Mouse (Mus musculus) retina, postnatal 7 days (tissue): ENCODE data around the gene Ifna16.

Experiments used
- DNase-seq: peaks from one replicate; pipeline ENCODE4 v3.0.0-alpha.2; 2012; ENCODE audit warnings: low read depth, low spot score

Gene Ifna16

GRCm38 (mm10) chr4:88676824-88677223 lies at the start of gene Ifna16:
TSS of gene Ifna16 (minus strand) at chr4:88676924.
- DNase-seq, result no peak

- no peak for DNase-seq
Measured at GRCm38 (mm10) chr4:88723497-88724090, 46.9 kb upstream of the Ifna16 start.

- DNase-seq, result peak; percentile 91
Measured at GRCm38 (mm10) chr4:88721791-88722721, 45.3 kb upstream of the Ifna16 start, which contains the start of the genes Gm26566 and Klhl9. TSS of gene Gm26566 (plus strand) at chr4:88721805. TSS of gene Klhl9 (minus strand) at chr4:88722465.

GRCm38 (mm10) chr4:88718715-88719114 lies 42.0 kb upstream of the Ifna16 start:
- DNase-seq, result no peak

DNA sequence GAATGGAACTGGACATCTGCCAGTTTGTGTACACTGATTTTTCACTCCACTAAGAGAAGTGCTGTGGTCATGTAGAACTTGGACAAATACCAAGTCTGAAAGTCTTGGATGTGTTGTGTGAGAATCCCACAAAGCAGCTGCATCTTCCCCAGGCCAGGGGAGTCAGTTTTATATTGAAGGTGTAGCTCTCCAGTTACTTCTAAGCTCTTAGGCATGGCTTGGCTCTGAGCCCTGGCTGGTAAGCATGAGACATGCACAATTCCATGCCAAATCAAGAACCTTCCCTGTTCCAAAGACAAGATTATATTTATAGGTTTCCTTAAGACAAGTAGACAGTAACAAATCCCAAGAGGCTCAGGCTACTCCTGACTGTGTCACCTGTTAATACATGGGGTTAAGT lies 38.3 kb upstream of the Ifna16 start:
- DNase-seq, result no peak

DNA sequence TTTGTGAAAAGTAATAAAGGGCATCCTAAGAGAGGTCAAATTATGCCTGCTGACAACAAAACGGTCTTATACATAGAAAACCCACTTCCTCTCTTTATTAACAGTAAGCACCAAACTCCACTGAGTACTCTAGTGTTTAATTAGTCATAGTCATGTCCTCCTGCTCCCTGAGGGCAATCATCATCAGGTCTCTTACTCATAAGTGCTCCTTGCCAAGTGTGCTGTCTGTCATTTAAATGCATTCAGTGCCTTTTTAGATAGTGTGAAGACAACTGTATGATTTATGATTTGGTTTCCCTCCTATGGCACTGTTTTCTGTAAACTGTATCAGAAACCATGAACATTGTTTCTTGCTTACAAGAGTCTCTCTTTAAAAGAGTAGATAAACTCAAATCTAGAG lies 37.6 kb upstream of the Ifna16 start:
- DNase-seq, result no peak

DNA sequence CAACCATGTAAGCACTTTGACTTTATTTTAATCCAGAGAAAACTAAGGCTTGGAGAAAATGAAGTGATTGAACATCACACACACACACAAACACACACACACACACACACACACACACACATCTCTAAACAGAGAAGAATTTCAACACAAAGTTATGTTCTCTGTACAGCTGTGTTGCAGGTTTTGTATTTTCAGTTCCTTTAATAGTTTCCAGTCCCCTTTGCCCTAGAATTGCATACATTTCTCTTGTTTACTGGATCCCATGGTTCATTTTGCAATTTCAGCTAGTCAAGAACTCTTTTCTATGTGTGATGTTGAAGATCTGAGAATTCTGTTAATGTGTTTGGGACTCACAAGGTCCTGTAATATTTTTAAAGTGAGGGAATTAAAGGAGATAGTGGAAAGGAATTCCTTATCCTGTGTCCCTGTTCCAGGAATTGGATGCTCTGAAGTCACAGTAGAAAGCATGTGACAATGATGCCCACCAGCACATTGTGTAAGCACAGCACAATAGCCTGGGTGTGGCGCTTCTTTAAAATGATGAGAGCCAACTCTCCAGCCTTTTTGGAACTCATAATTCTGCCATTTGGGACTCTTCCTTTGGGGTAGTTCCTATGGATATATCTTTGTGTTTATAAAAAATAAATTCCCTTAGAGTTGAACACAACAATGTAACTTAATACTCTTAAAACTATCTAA lies 30.6 kb upstream of the Ifna16 start:
- DNase-seq, result no peak

DNA sequence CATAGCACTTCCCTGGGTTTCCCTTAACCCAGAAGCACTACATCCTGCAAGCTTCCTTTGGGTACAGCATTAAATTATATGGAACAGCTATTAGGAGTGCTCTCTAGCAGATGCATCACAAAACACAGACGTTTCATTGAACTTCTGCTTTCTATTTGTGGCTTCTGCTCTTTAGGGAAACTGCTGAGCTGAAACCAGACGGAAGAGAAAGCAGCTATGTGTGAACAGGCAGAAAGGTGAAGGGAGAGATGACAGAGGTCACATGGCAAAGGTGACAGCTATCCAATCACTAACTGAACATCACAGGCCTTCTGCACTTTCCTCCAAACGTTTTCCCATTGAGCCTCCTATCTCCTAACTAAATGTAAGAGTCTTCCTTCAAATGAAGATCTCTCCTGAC lies 29.2 kb upstream of the Ifna16 start:
- no peak for DNase-seq

- no peak for DNase-seq
Measured at GRCm38 (mm10) chr4:88699301-88699700, 22.6 kb upstream of the Ifna16 start.

GRCm38 (mm10) chr4:88698781-88699180 lies 22.1 kb upstream of the Ifna16 start:
- no peak for DNase-seq

DNA sequence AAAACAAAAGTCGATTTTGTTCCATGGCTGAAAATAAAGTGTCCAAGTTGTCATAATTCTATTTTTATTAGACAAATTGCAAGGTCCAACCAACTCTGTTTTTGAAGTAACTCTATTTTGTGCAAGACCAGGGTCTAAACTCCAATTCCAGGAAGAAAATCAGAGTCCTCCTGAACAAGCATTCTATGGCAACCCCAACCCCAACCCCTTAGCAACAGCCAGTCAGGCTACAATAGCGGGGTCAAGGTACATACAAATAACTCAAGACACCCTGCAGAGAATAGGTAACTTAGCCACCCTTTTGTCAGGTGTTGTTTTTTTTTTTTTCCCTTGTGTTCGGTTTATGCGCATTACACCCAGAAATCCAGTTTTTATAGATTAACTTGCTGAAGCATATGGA lies 21.0 kb upstream of the Ifna16 start:
- DNase-seq, result no peak

- DNase-seq, result no peak
Measured at GRCm38 (mm10) chr4:88697108-88697507, 20.4 kb upstream of the Ifna16 start.

DNA sequence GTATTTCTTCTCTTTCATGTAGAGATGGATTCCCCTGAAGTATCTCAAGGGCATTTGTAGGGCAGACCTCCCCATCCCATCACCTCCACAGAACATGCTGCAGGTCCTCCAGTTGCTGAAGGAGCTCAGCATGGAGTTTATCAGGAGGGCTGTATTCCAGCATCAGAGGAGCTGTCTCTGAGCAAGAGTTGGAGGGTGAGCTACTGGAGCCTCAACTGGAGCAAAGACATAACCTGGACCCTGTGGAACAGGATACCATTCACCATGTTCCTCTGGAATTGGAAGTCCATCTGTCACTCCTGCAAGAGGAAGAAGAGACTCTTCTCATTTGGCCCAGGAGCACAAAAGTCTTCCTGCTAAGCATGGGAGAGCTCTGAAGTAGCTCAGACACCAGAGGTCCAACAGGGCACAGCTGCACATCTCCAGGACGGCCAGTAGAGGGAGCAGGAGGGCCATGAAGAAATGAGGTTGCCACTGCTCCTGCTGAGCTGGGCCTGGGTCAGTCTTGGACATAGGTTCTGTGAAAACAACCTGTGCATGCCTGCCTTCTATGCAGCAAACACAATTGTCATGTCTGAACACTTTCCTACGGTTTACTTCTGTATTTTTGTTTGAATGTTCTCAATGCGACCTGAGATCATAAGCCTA lies 19.6 kb upstream of the Ifna16 start:
- peak; percentile 71 for DNase-seq

- DNase-seq, result no peak
Measured at GRCm38 (mm10) chr4:88693392-88693791, 16.7 kb upstream of the Ifna16 start.

DNA sequence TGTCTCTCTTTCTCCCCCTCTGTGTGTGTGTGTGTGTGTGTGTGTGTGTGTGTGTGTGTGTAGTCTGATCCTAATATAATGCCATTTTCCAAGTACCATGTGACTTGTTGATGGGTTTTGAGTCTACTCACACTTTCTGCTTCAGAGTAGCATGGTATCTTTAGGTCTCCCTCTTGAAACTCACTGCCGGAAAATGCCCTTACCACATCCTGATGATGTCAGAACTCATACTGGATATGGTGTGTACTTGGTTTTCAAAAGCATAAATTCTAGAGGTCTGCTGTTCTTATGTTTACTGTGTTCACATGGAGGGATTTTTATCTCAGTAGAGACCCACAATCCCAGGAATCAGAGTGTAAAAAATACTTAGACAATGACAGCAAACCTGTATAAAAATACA lies 15.8 kb upstream of the Ifna16 start:
- DNase-seq, result no peak

DNA sequence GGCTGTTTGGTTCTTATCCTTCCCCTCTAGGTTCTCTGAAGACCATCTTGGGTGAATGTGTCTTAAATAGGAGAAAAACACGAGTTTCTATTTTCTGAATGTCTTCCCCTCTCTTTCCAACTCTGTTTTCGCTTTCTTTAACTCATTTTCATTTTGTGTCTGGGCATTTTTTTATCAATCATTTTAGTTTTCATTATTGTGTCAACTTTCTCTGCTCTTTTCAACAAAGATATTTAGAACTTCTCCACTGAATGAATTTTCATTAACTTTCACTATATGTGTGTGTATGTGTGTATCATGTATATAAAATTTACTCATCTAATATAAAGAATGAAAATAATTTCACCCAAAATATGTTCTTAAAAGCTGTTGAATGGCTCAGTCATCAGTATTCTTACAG lies 14.5 kb upstream of the Ifna16 start, which contains the start of gene Ifnab:
Ifnab (minus strand) TSS at position 101 of the 400 bp plus-strand sequence.
- DNase-seq, result no peak

DNA sequence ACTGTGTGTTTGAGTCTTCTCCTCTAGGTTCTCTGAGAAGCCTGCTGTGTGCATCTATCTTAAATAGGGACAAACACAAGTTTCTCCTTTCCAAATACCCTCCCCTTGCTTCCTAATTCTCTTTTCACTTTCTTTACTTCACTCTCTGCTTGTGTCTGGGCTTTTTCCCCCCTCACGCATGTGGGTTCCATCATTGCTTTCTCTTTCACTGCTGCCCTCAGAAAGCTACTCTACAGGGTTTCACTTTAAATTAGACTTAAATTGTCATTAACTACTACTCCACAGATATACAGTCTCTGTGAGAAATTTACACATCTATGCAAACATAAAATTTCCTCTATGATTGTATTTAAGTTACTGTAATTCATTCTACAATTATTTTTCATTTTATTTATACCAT lies 7.1 kb upstream of the Ifna16 start, which contains the start of gene Ifna2:
Ifna2 (minus strand) TSS at position 101 of the 400 bp plus-strand sequence.
- DNase-seq, result no peak

DNA sequence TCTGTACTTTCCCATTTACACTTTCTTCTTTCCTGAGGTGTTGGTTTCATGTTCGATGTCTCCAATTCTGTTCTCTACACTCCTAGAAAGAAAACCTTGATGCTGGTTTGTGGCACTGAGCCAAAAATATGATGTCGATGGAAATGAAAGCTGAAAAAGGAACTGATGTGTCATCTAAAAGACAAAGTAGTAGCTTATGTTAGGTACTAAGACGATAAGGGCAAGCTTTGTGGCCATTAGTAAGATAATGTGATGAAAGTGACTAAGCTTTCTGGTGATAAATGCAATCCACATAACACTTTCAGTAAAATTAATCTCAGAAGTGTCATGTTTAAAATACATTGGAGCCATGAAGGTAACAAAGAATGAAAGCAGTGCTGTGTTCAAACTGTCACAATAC lies 4.6 kb upstream of the Ifna16 start:
- no peak for DNase-seq

DNA sequence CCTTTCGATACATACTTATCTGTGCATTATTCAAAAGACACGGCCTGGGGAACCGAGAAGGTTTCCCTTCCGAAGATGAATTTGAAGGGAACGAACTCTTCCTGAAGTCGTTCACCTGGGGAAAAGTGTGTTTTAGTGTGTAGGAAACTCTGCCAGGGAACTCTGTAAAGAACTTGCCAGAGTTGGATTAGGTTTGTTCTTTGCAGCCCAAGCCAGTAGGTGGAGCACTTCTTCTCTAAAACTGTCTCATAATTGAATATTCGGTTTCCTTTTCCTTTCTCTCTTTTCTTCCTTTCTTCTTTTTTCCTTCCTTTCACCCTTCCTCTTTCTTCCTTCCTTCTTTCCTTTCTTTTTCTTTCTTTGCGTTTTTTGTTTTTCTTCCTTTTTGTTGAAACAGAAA lies 3.6 kb upstream of the Ifna16 start:
- DNase-seq, result no peak

- DNase-seq, result no peak
Measured at GRCm38 (mm10) chr4:88655461-88655860, 21.3 kb downstream of the Ifna16 start.

- no peak for DNase-seq
Measured at GRCm38 (mm10) chr4:88653644-88654043, 23.1 kb downstream of the Ifna16 start.

DNA sequence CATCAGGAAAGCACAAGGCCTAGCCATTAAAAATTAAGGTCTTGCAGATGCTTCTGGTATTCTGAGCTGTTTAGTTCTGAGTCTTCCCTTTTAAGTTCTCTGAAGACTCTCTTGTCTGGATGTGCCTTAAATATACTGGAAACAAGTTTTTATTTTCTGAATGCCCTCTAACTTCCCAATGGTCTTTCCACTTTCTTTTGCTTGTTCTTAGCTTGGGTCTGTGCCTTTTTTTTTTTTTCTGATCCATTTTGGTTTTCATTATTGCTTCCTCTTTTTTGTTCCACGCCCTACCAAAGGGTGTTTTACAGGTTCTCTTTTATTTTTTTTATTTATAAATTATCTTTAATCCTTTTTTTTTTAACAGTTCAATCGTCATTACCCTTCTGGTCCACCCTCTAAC lies 32.4 kb downstream of the Ifna16 start, which contains the start of gene Ifna13:
Ifna13 (minus strand) TSS at position 101 of the 400 bp plus-strand sequence.
- DNase-seq, result no peak
